Mouse (Mus musculus) G1E-ER4 (cell line): Measurements from ENCODE around the gene Gm5728. TPM values are rescaled to one million over a fixed set of nuclear protein-coding genes. Genes with fewer than 3 reads are reported as not detected.
"Not testable (repeated sequence)": the region's sequence is repeated elsewhere in the genome, so short reads cannot be mapped to it uniquely, and the experiment has no call there.

Experiments used
- GATA1 ChIP-seq: IDR thresholded peaks from one replicate; pipeline ENCODE4 v1.8.0; 2012; ENCODE audit warnings: low read length, inconsistent platforms
- polyA plus RNA-seq: library from polyadenylated mRNA; stranded (reverse); fragments of >175 nt; gene quantifications from 2 replicates; pipeline ENCODE4 v1.2.3, GENCODE M21; 2012

The Gm5728 gene
- not detected in 2 replicates for polyA plus RNA-seq

DNA sequence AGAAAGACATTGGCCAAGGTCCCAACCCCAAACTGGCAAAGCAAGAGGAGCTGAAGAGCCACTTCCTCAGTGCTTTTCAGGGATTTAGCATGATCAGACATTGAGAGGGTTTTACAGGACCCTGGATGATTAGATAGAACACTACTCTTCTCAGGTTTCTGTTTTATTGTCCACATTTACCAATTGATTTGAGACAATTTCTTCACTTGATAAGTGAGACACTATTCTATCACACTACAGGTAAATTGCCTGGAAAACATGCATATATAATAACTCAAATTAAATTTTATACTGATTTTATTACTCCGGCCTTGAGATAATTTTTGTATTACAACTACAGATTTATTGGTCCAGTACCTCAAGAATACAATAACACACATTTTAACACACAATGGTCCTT lies at the start of gene Gm5728:
Gm5728 (minus strand) TSS at position 101 of the 400 bp plus-strand sequence.
- TF ChIP-seq GATA1, result not testable (repeated sequence)

DNA sequence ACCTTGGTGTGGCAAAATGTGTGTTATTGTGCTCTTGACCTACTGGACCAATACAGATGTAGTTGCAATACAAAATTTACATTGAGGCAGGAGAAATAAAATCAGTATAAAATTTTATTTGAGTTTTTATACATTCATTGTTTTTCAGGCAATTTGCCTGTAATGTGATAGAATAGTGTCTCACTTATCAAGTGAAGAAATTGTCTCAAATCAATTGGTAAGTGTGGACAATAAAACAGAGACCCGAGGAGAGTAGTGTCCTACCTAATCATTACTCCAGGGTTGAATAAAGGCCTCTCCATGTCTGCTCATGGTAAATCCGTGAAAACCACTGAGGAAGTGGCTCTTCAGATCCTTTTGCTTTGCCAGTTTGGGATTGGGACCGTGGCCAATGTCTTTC lies 42.4 kb upstream of the Gm5728 start, which contains the start of gene Vmn1r100:
Vmn1r100 (plus strand) TSS at position 301 of the 400 bp plus-strand sequence.
- TF ChIP-seq GATA1, result not testable (repeated sequence)

DNA sequence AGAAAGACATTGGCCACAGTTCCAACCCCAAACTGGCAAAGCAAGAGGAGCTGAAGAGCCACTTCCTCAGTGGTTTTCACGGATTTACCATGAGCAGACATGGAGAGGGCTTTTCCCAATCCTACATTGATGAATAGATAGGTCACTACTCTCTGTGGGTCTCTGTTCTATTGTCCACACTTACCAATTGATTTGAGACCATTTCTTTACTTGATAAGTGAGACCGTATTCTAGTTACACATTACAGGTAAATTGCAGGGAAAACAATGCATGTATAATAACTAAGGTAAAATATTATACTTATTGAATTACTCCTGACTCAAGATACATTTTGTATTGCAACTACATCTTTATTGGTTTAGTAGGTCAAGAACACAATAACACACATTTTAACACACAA lies 41.2 kb downstream of the Gm5728 start, which contains the start of gene Gm4133:
Gm4133 (minus strand) TSS at position 101 of the 400 bp plus-strand sequence.
- not testable (repeated sequence) for TF ChIP-seq GATA1

Other genes starting within 250 kb of the Gm5728 start
- not detected in 2 replicates for gene Vmn1r93, start 236.3 kb downstream of the Gm5728 start, polyA plus RNA-seq
- not detected in 2 replicates for gene Vmn1r94, start 207.0 kb downstream of the Gm5728 start, polyA plus RNA-seq
- not detected in 2 replicates for gene Vmn1r95, start 181.7 kb downstream of the Gm5728 start, polyA plus RNA-seq
- not detected in 2 replicates for gene Gm6164, start 169.8 kb downstream of the Gm5728 start, polyA plus RNA-seq
- not detected in 2 replicates for gene Gm4498, start 141.6 kb downstream of the Gm5728 start, polyA plus RNA-seq
- gene Gm5890, start 112.6 kb downstream of the Gm5728 start, polyA plus RNA-seq, result not detected in 2 replicates
- not detected in 2 replicates for gene Gm4133, start 41.3 kb downstream of the Gm5728 start, polyA plus RNA-seq
- gene Vmn1r100, start 42.5 kb upstream of the Gm5728 start, polyA plus RNA-seq, result not detected in 2 replicates
- gene Vmn1r101, start 67.2 kb upstream of the Gm5728 start, polyA plus RNA-seq, result not detected in 2 replicates
- not detected in 2 replicates for gene Gm10670, start 99.5 kb upstream of the Gm5728 start, polyA plus RNA-seq
- gene Vmn1r103, start 135.1 kb upstream of the Gm5728 start, polyA plus RNA-seq, result not detected in 2 replicates
- not detected in 2 replicates for gene Vmn1r104, start 158.4 kb upstream of the Gm5728 start, polyA plus RNA-seq
- gene Gm5726, start 170.3 kb upstream of the Gm5728 start, polyA plus RNA-seq, result not detected in 2 replicates
- gene Gm4141, start 200.8 kb upstream of the Gm5728 start, polyA plus RNA-seq, result not detected in 2 replicates
- not detected in 2 replicates for gene Gm4513, start 223.6 kb upstream of the Gm5728 start, polyA plus RNA-seq